8 mouse cellular contexts compared by ENCODE assay signal in genomic region chr8:104374864-104375846, GRCm38 (mm10). TPM values are rescaled to one million over a fixed set of nuclear protein-coding genes. Genes with fewer than 3 reads are reported as not detected.
A peak's percentile ranks its signal among the peaks of the same experiment; 100 is the strongest.
DNase-seq lines count a peak whose midpoint lies in the region; ATAC-seq and TF ChIP-seq lines count a peak whose summit lies in the region.

No protein-coding gene starts in this region.

- no peak overlapping the region for H3K4me2 ChIP-seq in limb, embryonic 13.5 days (replicated peaks)
- H3K4me2 ChIP-seq in midbrain, postnatal 0 days (ENCODE audit: low read depth, low read length, poor library complexity, severe bottlenecking), result no peak overlapping the region

- no peak overlapping the region for H3K4me3 ChIP-seq in embryonic facial prominence, embryonic 10.5 days
- H3K4me3 ChIP-seq in limb, embryonic 13.5 days, result no peak overlapping the region
- no peak overlapping the region for H3K4me3 ChIP-seq in midbrain, postnatal 0 days (ENCODE audit: low read depth, low read length)

- peak overlapping the region; percentile 54; the same call in 1 of the 2 replicates for H3K27ac ChIP-seq in embryonic facial prominence, embryonic 10.5 days (replicated peaks)
- H3K27ac ChIP-seq in limb, embryonic 13.5 days, result peak overlapping the region; percentile 10; the same call in 1 of the 2 replicates
- H3K27ac ChIP-seq in midbrain, postnatal 0 days (ENCODE audit: low read depth, low read length), result peak overlapping the region; percentile 26; the same call in 1 of the 2 replicates

- no peaks in the 10 kb centered on the region for H3K27me3 ChIP-seq in embryonic facial prominence, embryonic 10.5 days (replicated peaks; ENCODE audit: low read depth, poor library complexity, severe bottlenecking)
- no peaks in the 10 kb centered on the region for H3K27me3 ChIP-seq in limb, embryonic 13.5 days
- H3K27me3 ChIP-seq in midbrain, postnatal 0 days (ENCODE audit: insufficient read depth, low read length), result no peaks in the 10 kb centered on the region

- no peak for ATAC-seq in limb, embryonic 13.5 days (ENCODE audit: low FRiP score, low read depth)
- no peak for ATAC-seq in midbrain, postnatal 0 days (ENCODE audit: low FRiP score)

- H3K9me3 ChIP-seq in embryonic facial prominence, embryonic 10.5 days, result no peaks in the 10 kb centered on the region
- H3K9me3 ChIP-seq in limb, embryonic 13.5 days, result no peaks in the 10 kb centered on the region
- H3K9me3 ChIP-seq in midbrain, postnatal 0 days (ENCODE audit: low read length), result no peaks in the 10 kb centered on the region

- H3K9ac ChIP-seq in limb, embryonic 13.5 days, result no peak overlapping the region
- no peak overlapping the region for H3K9ac ChIP-seq in midbrain, postnatal 0 days (replicated peaks; ENCODE audit: low read length, poor library complexity, severe bottlenecking)

- peaks cover 41% of the 10 kb centered on the region for H3K4me1 ChIP-seq in embryonic facial prominence, embryonic 10.5 days
- H3K4me1 ChIP-seq in limb, embryonic 13.5 days, result peaks cover 29% of the 10 kb centered on the region
- H3K4me1 ChIP-seq in midbrain, postnatal 0 days (ENCODE audit: insufficient read depth, low read length), result peaks cover 7% of the 10 kb centered on the region; the same call in 1 of the 2 replicates

- DNase-seq in cerebellum, adult 11-12 months, result peak; percentile 68
- peak; percentile 35 for DNase-seq in embryonic facial prominence, embryonic 10.5 days (ENCODE audit: low spot score)
- peak; percentile 33 to 66 for DNase-seq in heart, postnatal 14 days
- no peak for DNase-seq in midbrain, postnatal 0 days (ENCODE audit: low spot score)
- no peak for DNase-seq in thymus, adult 18-20 months
- DNase-seq in thymus, postnatal 0 days (ENCODE audit: low spot score), result no peak
- no peak for DNase-seq in thymus, postnatal 14 days

- intact Hi-C loops in heart, postnatal 14 days (cut with DNase I), result no loop called here

- WGBS in embryonic facial prominence, embryonic 10.5 days, result 56% methylated on average over 14 of the region's 14 CpGs
- WGBS in limb, embryonic 13.5 days, result 44% methylated on average over 14 of the region's 14 CpGs
- 40% methylated on average over 14 of the region's 14 CpGs for WGBS in midbrain, postnatal 0 days

- H3K36me3 ChIP-seq in embryonic facial prominence, embryonic 10.5 days (replicated peaks), result no peaks in the 10 kb centered on the region
- H3K36me3 ChIP-seq in limb, embryonic 13.5 days, result 0 out of 2 replicates have a peak, but pooled peaks cover 3% of the 10 kb centered on the region
- H3K36me3 ChIP-seq in midbrain, postnatal 0 days (ENCODE audit: insufficient read depth, low read length), result no peaks in the 10 kb centered on the region

- TF ChIP-seq CTCF in midbrain, postnatal 0 days (IDR thresholded peaks at IDR 0.05), result no peak

RNA-seq across cellular contexts. Expression of gene Cmtm4, which starts 20.5 kb away (rescaled TPM):
- polyA plus RNA-seq in embryonic facial prominence, embryonic 10.5 days (2016; fragmentation: Nextera tagmentation; extraction: Ambion mirVana), result 2.2 and 2.4 TPM in 2 replicates
- 10 to 100 TPM; 12.1 to 13.6 TPM for total RNA-seq in heart, postnatal 14 days (2021)
- 2.8 and 3.0 TPM in 2 replicates for polyA plus RNA-seq in limb, embryonic 13.5 days (2015; fragmentation: Nextera tagmentation; extraction: Ambion mirVana)
- total RNA-seq in midbrain, postnatal 0 days (2014; rRNA removed), result 38.7 and 39.8 TPM in 2 replicates
- polyA plus RNA-seq in midbrain, postnatal 0 days (2015; fragmentation: Nextera tagmentation; extraction: Ambion mirVana), result 2.5 and 2.7 TPM in 2 replicates
- 0.73 and 0.86 TPM in 2 replicates for polyA plus RNA-seq in thymus, postnatal 0 days (2015; fragmentation: Nextera tagmentation; extraction: Ambion mirVana)

RNA-seq across cellular contexts. Expression of gene Cmtm3, which starts 35.9 kb away (rescaled TPM):
- polyA plus RNA-seq in embryonic facial prominence, embryonic 10.5 days (2016; fragmentation: Nextera tagmentation; extraction: Ambion mirVana), result 93.4 and 105 TPM in 2 replicates
- 10 to 100 TPM; 31.4 to 31.5 TPM for total RNA-seq in heart, postnatal 14 days (2021)
- 158 and 159 TPM in 2 replicates for polyA plus RNA-seq in limb, embryonic 13.5 days (2015; fragmentation: Nextera tagmentation; extraction: Ambion mirVana)
- total RNA-seq in midbrain, postnatal 0 days (2014; rRNA removed), result 20.0 and 26.0 TPM in 2 replicates
- polyA plus RNA-seq in midbrain, postnatal 0 days (2015; fragmentation: Nextera tagmentation; extraction: Ambion mirVana), result 32.1 and 33.2 TPM in 2 replicates
- 31.5 and 32.3 TPM in 2 replicates for polyA plus RNA-seq in thymus, postnatal 0 days (2015; fragmentation: Nextera tagmentation; extraction: Ambion mirVana)

RNA-seq across cellular contexts. Expression of gene Cmtm2b, which starts 53.1 kb away (rescaled TPM):
- polyA plus RNA-seq in embryonic facial prominence, embryonic 10.5 days (2016; fragmentation: Nextera tagmentation; extraction: Ambion mirVana), result not detected in 2 replicates
- not detected for total RNA-seq in heart, postnatal 14 days (2021)
- not detected in 2 replicates for polyA plus RNA-seq in limb, embryonic 13.5 days (2015; fragmentation: Nextera tagmentation; extraction: Ambion mirVana)
- total RNA-seq in midbrain, postnatal 0 days (2014; rRNA removed), result not detected in 2 replicates
- polyA plus RNA-seq in midbrain, postnatal 0 days (2015; fragmentation: Nextera tagmentation; extraction: Ambion mirVana), result not detected in 2 replicates
- not detected in 2 replicates for polyA plus RNA-seq in thymus, postnatal 0 days (2015; fragmentation: Nextera tagmentation; extraction: Ambion mirVana)

RNA-seq across cellular contexts. Expression of gene Gm11020, which starts 53.8 kb away (rescaled TPM):
- polyA plus RNA-seq in embryonic facial prominence, embryonic 10.5 days (2016; fragmentation: Nextera tagmentation; extraction: Ambion mirVana), result not detected in 2 replicates
- total RNA-seq in heart, postnatal 14 days (2021), result not detected
- polyA plus RNA-seq in limb, embryonic 13.5 days (2015; fragmentation: Nextera tagmentation; extraction: Ambion mirVana), result not detected in 2 replicates
- total RNA-seq in midbrain, postnatal 0 days (2014; rRNA removed), result not detected in 2 replicates
- not detected in 2 replicates for polyA plus RNA-seq in midbrain, postnatal 0 days (2015; fragmentation: Nextera tagmentation; extraction: Ambion mirVana)
- not detected in 2 replicates for polyA plus RNA-seq in thymus, postnatal 0 days (2015; fragmentation: Nextera tagmentation; extraction: Ambion mirVana)

Comparison
In these comparisons a context has a peak if more than half of its experiments do, and no peak if none do; other contexts are left out.
1. DNase-seq: peak in cerebellum, adult 11-12 months (single experiment), embryonic facial prominence, embryonic 10.5 days (single experiment) and heart, postnatal 14 days (2 of 2); none in midbrain, postnatal 0 days (single experiment), thymus, adult 18-20 months (0 of 2), thymus, postnatal 0 days (single experiment) and thymus, postnatal 14 days (single experiment).
2. Peak in every context shown above with its lines, with median percentiles within 50 percentile points of each other: H3K27ac ChIP-seq.